Mouse (Mus musculus) CD8-positive naive resting alpha-beta T cell, adult 2 months (primary cell): ENCODE measurements around the gene Angel2.
"Not testable (repeated sequence)": the region's sequence is repeated elsewhere in the genome, so short reads cannot be mapped to it uniquely, and the experiment has no call there.

Experiments
- DNase-seq, 2 experiments: peaks; one replicate each; pipeline ENCODE4 v3.0.0; 2022; ENCODE audit warnings: low read depth in 2 of 2, low spot score in 2 of 2

Angel2 gene

GRCm38 (mm10) chr1:190924812-190925211, at the start of gene Angel2:
Gene Angel2 (plus strand): TSS chr1:190925112.
- not testable (repeated sequence) for DNase-seq

DNA sequence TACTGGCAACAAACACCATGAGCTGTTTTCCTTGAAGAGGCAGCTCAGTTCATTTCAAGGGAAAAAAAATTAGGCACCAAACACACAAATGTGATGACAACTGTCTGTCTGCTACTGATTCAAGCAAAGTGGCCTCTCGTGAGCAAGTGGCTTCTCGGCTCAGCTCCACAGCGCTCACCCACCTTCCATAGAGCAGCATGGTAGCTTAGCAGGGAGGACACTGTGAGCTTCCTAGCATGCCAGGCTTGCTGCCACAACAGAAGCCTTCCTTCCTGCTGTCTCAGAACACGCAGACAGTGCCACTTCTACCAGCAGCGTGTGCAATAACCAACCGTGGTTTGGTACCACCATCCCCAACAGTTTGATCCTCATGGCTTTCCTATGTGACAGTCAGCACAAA, 49.2 kb upstream of the Angel2 start:
- no peak for DNase-seq

GRCm38 (mm10) chr1:190880638-190881037, 44.3 kb upstream of the Angel2 start:
- DNase-seq: no peak

- DNase-seq: peak; percentile 14 to 46
Measured at GRCm38 (mm10) chr1:190881422-190881821, 43.5 kb upstream of the Angel2 start.

GRCm38 (mm10) chr1:190886014-190886413, 38.9 kb upstream of the Angel2 start:
- DNase-seq: no peak

- DNase-seq: no peak
Measured at GRCm38 (mm10) chr1:190888031-190888430, 36.9 kb upstream of the Angel2 start.

DNA sequence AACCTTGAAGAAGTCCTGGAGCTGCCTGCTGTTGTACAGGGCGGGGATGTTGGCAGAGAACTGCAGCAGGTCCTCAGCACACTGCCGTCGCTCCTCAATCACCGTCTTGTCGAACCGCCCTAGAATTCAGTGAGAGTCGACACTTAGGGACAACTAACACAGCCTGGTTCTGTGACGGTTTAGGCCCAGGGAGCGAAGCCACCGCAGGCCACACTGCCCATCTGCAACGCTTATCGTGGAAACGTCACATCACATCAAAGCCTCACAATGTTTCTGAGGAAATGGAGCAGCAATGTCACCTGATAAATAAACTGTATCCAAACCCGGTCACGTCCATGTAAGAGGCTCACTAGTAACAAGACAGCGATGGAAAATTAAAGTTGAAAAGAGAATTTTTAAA, 36.3 kb upstream of the Angel2 start:
- no peak for DNase-seq

DNA sequence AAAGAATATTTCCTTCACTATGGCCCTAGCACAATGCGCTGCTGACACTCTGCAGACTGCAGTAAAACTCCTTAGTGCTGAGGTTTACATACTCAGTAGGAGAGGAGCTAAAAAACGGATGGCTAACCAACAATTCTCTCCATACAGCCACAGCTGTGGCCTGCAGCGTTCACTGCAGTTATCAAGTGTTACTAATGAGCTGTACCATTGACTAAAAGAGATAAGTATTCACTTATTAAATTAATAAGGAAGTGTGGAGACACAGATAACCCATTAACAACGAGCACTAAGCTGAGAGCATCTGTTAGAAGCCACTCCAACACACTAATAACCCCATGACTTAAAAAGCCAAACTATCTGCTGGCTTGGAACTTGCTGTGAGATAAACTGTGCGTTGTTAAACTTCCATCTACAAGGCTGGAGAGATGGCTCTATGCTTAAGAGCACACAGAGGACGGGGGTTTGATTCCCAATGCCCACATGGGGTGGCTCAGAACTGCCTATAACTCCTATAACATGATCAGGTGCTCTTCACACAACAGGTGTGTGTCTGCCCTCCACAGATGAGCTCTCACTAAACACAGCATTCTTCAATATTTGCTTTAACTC, 31.2 kb upstream of the Angel2 start:
- DNase-seq: no peak

GRCm38 (mm10) chr1:190898186-190898585, 26.7 kb upstream of the Angel2 start:
- no peak for DNase-seq

DNA sequence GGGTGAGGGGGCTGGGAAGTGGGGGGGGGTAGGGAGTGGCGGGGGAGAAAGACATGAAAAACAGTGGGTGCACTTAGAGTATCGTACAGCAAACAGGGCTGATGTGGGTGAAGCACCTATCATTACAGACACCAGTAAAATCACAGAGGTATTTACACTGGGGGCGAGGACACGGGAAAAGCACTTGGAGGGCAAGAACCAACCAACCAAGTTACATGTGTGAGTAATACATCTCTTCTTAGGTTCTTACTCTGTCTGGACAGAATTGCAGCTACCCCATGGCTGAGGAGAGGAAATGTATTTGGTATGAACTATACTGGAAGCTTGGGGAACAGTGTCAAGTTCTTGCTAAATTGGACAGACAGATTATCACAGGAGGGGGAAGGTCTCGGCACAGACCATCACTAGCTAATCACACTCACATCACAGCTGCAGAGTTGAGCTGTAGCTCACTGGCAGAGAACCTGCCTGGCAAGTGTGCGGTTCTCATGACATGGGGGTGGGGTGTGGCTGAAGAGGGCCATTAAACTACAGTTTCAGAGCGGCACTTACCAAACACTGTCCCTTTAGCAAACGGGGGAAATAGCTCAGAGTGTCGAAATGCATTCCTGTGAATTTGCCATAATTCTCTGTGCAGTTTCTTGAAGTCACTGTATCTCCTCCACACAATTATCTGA, 25.9 kb upstream of the Angel2 start:
- DNase-seq: no peak

DNA sequence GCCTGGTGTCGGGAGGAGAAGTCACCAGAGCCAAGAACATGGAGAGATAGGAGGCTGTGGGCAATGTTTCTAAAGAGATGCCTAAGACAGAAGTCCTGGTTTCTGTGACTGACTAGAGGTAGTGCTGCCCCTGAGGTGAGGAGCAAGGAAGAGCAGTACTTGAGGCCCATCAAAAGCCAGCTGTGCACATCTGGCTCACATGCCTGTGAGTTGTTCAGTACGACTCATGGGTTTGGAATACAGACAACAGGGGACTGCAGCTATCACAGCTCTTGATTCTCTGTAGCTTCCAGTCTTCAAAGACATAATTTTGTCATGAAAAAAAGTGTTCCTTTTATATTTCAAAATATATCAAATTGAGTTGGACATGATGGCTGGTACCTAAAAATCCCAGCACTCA, 23.8 kb upstream of the Angel2 start:
- no peak for DNase-seq

DNA sequence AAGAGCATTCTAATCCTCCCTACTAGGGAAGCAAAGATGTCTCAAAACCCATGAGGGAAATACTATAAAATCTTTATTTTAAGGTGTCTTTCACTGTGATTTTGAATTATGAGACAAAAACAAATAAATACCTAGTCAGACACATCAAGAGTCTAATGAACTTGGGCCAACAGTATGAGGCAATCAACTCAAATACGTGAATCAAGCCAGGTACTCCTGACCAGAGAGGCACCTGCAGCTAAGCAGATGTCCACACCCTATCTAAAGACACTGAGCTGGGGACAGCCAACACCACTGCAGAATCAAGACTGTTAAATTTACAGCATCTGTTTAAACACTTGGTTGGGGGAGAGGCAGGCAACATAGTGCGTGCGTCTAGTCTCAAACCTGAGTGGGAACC, 20.8 kb upstream of the Angel2 start:
- DNase-seq: no peak

DNA sequence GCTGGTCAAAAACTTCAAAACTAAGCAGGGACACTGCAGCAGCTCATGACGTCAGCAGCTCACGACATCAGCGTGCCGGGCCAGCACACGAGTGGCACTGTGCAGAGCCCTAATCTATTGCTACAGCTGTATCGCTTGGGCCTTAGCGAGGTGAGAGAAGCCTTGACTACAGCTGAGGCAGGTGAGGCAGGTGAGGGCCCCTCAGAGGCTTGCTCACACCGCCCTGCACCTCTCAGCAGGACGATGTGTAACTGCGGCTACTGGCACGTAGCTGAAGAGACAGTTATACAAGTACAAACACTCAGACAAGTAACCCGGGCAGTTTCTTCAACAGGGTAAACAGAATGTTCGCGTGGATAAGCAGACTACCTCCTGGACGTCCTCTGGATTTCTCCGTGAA, 20.2 kb upstream of the Angel2 start:
- no peak for DNase-seq

DNA sequence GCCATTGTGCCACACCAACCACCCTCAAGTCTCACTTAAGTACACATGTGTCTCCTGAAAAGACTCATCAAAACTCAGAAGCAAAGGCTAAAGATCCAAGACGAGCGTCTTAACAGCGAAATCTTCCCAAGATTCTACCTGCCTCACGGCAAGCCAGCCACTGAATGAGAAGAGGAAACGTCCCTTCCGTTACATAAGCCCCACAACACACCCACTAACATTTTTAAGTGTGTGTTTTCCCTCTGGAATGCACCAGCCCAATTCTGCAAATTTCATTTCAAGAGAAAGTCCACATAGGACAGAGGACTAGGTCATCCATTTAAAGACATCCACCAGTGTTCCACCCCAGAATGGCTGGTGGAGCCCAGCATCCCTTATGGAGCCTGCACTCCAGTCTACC, 14.1 kb upstream of the Angel2 start:
- no peak for DNase-seq

GRCm38 (mm10) chr1:190911415-190912123, 13.3 kb upstream of the Angel2 start, which contains the start of gene Rps6kc1:
Gene Rps6kc1 (minus strand): TSS chr1:190911770.
- peak; percentile 36 to 37 for DNase-seq

GRCm38 (mm10) chr1:190912623-190913022, 12.3 kb upstream of the Angel2 start:
- DNase-seq: no peak

DNA sequence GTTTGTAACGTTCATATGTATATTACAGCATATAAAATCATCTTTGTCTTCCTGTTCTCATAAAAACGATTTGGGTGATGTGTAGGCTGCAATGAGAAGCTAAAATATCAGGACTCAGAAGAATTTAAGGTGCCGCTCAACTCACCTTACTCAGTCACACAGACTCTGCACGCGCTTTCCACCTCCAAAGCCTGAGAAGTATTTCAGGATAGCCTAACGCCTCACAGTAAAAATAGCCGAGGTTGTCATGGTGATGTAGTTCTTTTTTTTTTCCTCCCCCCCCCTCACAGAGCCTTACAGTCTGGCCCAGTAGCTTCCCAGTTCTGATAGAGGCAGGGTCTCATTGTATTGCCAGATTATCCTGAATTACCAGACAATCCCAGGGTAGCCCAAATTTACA, 6.0 kb upstream of the Angel2 start:
- no peak for DNase-seq

- no peak for DNase-seq
Measured at GRCm38 (mm10) chr1:190919725-190920469, 5.0 kb upstream of the Angel2 start.

GRCm38 (mm10) chr1:190927311-190927710, 2.4 kb downstream of the Angel2 start:
- DNase-seq: no peak

DNA sequence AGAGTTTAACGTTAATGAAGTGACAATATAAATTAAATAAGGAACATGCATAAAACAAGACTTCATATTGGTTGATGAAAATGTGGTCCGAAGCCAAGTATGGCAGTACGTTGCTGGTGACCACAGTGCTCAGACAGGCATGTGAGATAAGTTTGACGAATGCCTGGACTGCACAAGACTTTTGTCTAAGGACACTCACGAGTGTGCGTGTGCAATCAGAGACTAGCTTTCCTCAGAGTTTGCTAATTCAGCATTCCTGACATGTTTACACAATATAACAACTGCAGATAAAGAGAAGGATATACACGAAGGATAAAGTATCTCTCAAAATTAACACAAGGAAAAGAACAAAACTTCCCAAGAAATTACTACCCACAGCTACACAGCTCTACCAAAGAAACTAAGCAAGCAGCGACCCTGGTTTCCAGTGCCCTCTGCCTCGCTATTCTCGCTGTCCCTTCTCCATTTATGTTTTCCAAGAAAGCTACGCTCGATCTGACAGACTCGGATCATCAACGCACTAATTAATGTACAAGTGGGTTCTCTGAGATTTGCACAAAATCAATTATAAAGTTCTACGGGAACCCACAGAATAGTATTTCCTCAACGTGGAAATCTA, 2.9 kb downstream of the Angel2 start:
- DNase-seq: no peak

DNA sequence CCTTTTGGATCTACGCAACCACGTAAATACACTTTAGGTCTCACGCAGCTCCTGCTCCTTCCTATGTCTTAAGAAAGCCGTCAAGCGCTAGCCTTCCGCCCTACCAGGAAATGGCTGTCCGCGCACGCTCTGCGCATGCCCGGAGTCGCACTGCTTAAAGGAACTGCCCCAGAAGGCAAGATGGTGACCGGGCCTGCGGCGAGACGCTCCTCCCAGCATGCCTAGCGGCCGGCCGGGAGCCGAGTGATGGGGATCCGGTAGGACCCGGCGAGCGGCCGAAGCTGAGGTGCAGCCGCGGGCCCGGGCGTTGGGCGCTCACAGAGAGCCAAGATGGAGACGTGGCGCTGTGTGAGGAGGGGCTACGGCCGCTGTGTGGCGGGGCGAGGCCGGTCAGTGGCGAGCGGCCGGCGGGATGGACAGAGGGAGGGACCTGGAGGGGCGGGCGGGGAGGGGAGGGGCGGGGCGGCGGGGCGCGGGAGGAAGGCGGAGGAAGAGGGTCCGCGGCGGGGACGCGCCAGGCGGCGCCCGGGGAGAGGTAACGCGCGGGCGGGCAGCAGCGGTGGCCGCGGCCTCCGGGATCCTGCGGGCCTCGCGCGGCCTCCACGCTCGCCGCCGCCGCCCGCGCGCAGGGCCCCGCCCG, 3.6 kb downstream of the Angel2 start:
- peak; percentile 96 to 97 for DNase-seq
